Mouse (Mus musculus): ENCODE results near the gene Sdhaf2. TPM values are rescaled to one million over a fixed set of nuclear protein-coding genes. Genes with fewer than 3 reads are reported as not detected.

Sdhaf2 gene
- total RNA-seq, 1 experiment from 2014 or later, result 71.7 TPM

DNA sequence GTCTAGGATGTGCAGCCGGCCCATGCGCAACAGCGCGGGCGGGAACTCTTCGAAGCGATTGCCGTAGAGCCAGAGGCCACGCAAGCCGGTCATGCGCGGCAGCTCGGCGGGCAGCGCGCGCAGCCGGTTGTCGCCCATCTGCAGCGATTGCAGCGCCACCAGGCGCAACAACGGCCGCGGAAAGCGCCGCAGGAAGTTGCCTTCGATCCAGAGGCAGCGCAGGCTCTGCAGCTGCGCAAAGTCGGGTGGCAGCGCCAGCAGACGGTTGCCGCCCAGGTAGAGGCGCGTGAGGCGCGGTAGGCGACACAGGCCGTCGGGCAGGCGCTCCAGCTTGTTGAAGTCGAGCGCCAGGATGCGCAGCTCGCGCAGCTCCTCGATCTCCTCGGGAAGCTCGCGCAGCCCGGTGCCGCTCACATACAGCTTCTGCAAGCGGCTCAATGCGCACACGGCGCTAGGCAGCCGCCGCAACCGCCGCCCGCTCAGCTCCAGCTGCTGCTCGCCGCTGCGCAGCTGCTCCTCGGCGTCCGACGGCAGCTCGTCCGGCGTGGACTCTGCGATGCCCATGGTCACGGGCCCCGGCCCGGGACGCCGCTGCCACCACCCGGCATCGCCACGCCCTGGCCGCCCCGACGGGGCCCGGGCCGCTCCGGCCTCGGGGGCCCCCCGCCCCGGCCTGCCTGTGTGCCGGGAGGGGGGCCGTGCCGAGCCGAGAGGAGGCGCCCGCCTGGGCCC, 69.0 kb downstream of the Sdhaf2 start, which contains the start of gene Lrrc10b:
Gene Lrrc10b, minus strand, starts transcription at position 722 of the 732 bp plus-strand sequence.
- ATAC-seq (replicated peaks in 1 of 2; ENCODE audit: insufficient read depth in 1 of 2, low FRiP score in 2 of 2, low TSS enrichment in 1 of 2, low read depth in 1 of 2, poor library complexity in 2 of 2, severe bottlenecking in 2 of 2), result peak; percentile 38 to 63; a peak in 3 of 4 replicates

DNA sequence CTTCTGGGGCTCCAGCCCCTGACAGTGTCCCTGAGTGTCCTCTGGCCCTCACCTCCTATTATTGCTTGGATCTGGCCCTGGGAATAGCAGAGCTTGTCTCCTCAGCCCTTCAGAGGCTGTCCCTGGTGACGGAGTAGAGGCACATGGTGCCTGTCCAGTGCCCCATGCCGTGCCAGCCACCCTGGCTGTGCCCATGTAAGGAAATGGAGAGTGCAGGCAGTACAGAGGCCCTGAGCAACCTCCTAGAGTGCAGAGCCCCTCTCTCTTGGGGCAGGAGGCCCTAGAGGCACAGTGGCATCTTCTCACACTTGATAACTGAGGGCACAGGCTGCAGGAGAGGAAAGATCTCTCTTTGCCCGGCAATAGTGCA, 70.5 kb downstream of the Sdhaf2 start:
- no peak for ATAC-seq (replicated peaks in 1 of 2; ENCODE audit: insufficient read depth in 1 of 2, low FRiP score in 2 of 2, low TSS enrichment in 1 of 2, low read depth in 1 of 2, poor library complexity in 2 of 2, severe bottlenecking in 2 of 2)

DNA sequence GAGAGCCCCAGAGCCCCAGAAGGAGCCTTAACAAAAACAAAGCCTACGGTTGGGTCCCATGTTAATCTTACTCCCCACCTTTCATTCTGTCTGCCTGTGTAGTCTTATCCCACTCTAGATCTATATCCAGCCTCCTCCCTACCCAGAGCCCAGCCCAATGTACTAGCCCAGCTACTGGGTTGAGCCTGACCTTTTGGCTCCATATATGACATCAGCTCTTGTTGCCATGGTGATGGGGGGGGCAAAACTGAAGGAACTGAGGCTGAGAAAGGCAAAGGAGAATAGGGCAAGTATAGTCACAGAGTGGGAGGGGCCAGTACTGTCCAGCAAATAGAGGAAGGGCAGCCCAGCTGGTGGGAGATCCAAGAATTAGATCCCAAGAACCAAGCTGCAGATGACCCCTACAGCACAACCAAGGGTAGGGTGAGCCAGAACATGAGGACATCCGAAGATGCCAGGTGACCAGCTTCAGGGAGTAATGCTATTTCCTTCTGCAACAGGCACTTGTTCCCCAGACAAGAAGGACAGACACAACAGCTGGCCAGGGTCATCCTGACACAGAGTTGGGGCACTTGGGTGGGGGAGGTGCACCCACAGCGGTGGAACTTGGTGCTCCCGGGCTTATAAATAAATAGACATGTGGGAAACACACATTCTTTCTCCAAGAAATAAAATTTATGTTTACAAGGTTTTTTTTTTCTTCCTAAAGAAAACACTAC, 71.1 kb downstream of the Sdhaf2 start:
- ATAC-seq (replicated peaks in 1 of 2; ENCODE audit: insufficient read depth in 1 of 2, low FRiP score in 2 of 2, low TSS enrichment in 1 of 2, low read depth in 1 of 2, poor library complexity in 2 of 2, severe bottlenecking in 2 of 2), result no peak

Other genes with a start within 250 kb of the Sdhaf2 start
- 0.06 TPM in 1 of 2 replicates, not detected in the other for gene Dagla, start 221.3 kb downstream of the Sdhaf2 start, total RNA-seq (2017)
- gene Syt7, start 137.1 kb downstream of the Sdhaf2 start, total RNA-seq (2017), result not detected in 2 replicates
- not detected in 2 replicates for gene Lrrc10b, start 68.7 kb downstream of the Sdhaf2 start, total RNA-seq (2017)
- gene Ppp1r32, start 43.2 kb downstream of the Sdhaf2 start, total RNA-seq (2017), result not detected in 2 replicates
- gene Cpsf7, start 876 bp downstream of the Sdhaf2 start, total RNA-seq (2017), result 52.1 and 63.2 TPM in 2 replicates
- 8.5 and 27.0 TPM in 2 replicates for gene Tmem216, start 30.1 kb upstream of the Sdhaf2 start, total RNA-seq (2017)
- gene Cyb561a3, start 51.0 kb upstream of the Sdhaf2 start, total RNA-seq (2017), result 19.9 and 39.3 TPM in 2 replicates
- gene Tmem138, start 51.2 kb upstream of the Sdhaf2 start, total RNA-seq (2017), result 5.6 and 11.9 TPM in 2 replicates
- gene Ddb1, start 79.2 kb upstream of the Sdhaf2 start, total RNA-seq (2017), result 373 and 377 TPM in 2 replicates
- 4.0 and 7.3 TPM in 2 replicates for gene Tkfc, start 79.5 kb upstream of the Sdhaf2 start, total RNA-seq (2017)
- gene Vwce, start 108.1 kb upstream of the Sdhaf2 start, total RNA-seq (2017), result 0.19 TPM in 1 of 2 replicates, not detected in the other
- gene Pga5, start 151.9 kb upstream of the Sdhaf2 start, total RNA-seq (2017), result not detected in 2 replicates
- gene Vps37c, start 162.6 kb upstream of the Sdhaf2 start, total RNA-seq (2017), result 11.7 and 13.9 TPM in 2 replicates
- 1.1 and 4.5 TPM in 2 replicates for gene Cd5, start 212.9 kb upstream of the Sdhaf2 start, total RNA-seq (2017)